Mouse (Mus musculus) brain, embryonic 18.5 days (tissue): ENCODE measurements around the gene Perm1.

Experiments used
- DNase-seq: peaks from one replicate; pipeline ENCODE4 v3.0.0-alpha.2; 2012; ENCODE audit warnings: low read depth, low spot score

The Perm1 gene

DNA sequence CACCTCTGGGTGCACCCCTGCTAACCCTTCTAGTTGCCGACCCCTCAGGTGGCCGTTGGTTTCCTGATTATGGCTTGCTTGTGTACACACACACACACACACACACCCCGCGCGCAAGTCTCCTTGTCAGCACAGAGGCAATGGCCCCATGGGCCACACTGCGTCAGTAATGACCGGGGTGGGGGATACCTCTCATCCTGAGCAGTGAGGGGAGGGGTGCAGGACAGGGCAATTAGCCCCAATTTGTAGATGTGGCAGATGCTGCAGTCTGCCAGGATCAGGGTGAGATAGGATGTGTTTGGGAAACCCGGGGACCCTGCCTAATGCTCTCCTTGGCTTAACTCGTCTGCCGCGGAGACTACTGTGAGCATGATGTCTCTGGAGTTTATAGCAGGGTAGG, 33.9 kb downstream of the Perm1 start:
- DNase-seq: no peak

DNA sequence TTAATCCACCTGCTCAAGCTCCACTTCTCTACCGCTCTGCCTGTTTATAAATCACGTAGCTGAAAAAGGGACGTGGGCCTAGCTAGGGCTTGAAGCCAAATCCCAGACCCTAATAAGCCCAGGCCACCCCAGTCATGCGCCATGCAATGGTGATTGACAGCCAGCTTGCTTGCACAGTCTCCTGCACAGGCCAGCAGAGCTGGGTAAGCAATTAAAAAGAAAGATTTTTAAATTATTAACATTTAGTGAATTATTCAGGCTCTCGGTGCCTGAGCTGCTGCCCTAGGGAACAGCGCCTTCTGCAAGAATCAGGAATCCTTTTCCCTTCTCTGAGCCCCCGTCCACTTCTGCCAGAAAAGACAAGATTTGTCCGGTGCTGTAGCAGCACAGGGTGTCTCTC, 35.4 kb downstream of the Perm1 start:
- DNase-seq: no peak

- no peak for DNase-seq
Observed at GRCm38 (mm10) chr4:156252140-156252539, 36.5 kb downstream of the Perm1 start.

- DNase-seq: no peak
Observed at GRCm38 (mm10) chr4:156252619-156253018, 37.0 kb downstream of the Perm1 start.

GRCm38 (mm10) chr4:156253043-156253442, 37.4 kb downstream of the Perm1 start:
- DNase-seq: no peak

DNA sequence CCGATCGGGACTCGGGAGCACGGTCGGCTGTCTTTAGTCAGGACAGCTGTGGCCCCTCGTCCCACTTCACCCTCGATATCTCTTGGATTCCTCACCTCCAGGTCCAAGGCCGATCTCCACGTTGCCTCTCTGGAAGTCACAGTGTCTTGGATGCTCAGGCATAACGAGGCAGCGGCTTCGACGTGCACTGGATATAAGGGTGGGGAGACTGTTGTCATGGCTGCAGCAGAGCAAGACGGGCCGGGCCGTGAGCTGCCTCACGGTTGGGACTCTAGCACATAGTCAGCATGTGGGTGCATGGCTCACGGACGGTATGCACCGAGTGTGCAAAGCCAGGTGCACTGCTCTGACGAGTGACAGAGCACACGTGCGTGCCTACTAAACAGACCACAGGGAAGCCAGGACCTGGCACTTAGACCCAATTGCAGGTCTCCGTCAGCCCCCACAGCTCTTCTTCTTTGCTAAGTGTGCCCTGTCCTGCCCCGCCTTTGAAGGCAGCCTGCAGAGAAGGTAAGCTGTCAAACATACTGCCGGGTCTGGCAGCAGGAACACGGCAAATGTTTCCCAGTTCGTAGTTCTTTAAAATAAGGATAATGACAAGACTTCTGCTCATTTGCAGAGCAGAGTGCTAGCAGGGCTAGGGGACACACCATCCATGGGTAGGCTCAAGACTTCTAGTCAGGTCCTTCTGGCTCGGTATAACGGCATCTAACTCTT, 38.9 kb downstream of the Perm1 start:
- DNase-seq: no peak

- no peak for DNase-seq
Observed at GRCm38 (mm10) chr4:156255078-156255839, 39.6 kb downstream of the Perm1 start, which contains the start of gene Samd11. Gene Samd11 (minus strand): TSS chr4:156255657.
